Mouse (Mus musculus): Measurements from ENCODE around the gene Mafk. TPM values are rescaled to one million over a fixed set of nuclear protein-coding genes. Genes with fewer than 3 reads are reported as not detected.

Mafk gene
- polyA plus RNA-seq (2017; shearing (Covaris generic)), result 102 TPM

GRCm38 (mm10) chr5:139791227-139792158 lies at the start of gene Mafk:
Gene Mafk (plus strand): TSS chr5:139791513.

GRCm38 (mm10) chr5:139775216-139775926 lies 15.9 kb upstream of the Mafk start, which contains the start of gene Ints1:
Gene Ints1 (minus strand): TSS chr5:139775674.

GRCm38 (mm10) chr5:139819538-139820181 lies 28.3 kb downstream of the Mafk start, which contains the start of gene Tmem184a:
Gene Tmem184a (minus strand): TSS chr5:139819917.

GRCm38 (mm10) chr5:139826357-139827055 lies 35.2 kb downstream of the Mafk start, which contains the start of the genes Gm26938 and Psmg3:
Gene Gm26938 (minus strand): TSS chr5:139826407.
Gene Psmg3 (minus strand): TSS chr5:139826885.

Other genes starting within 250 kb of the Mafk start
- not detected for gene Uncx, start 248.0 kb upstream of the Mafk start, polyA plus RNA-seq (2017; shearing (Covaris generic))
- not detected for gene Micall2, start 55.2 kb upstream of the Mafk start, polyA plus RNA-seq (2017; shearing (Covaris generic))
- 44.8 TPM for gene Ints1, start 15.8 kb upstream of the Mafk start, polyA plus RNA-seq (2017; shearing (Covaris generic))
- gene Tmem184a, start 28.4 kb downstream of the Mafk start, polyA plus RNA-seq (2017; shearing (Covaris generic)), result not detected
- gene Gm26938, start 34.9 kb downstream of the Mafk start, polyA plus RNA-seq (2017; shearing (Covaris generic)), result not detected
- gene Psmg3, start 35.4 kb downstream of the Mafk start, polyA plus RNA-seq (2017; shearing (Covaris generic)), result 14.9 TPM
- gene Elfn1, start 116.4 kb downstream of the Mafk start, polyA plus RNA-seq (2017; shearing (Covaris generic)), result not detected

Measured in effector memory CD4-positive, alpha-beta T cell, adult 5 months (primary cell).